Mouse (Mus musculus) heart, embryonic 14.5 days (tissue): Measurements from ENCODE around the gene Rngtt. TPM values are rescaled to one million over a fixed set of nuclear protein-coding genes. Genes with fewer than 3 reads are reported as not detected.

Experiments
- ATAC-seq: fragments of 200-750 bp; cut with Nextera tagmentation; 2 replicates; pipeline ENCODE4 v1.8.0; 2017; ENCODE audit warnings: low read depth, moderate TSS enrichment; ENCODE audit not compliant: insufficient number of reproducible peaks, insufficient read depth, low FRiP score
- H3K27ac ChIP-seq, 2 experiments: fragments of 200-500 bp in 1 of 2; fragments of 300-500 bp in 1 of 2; sonication (generic) in 1 of 2; replicated peaks in 1 of 2; 2 replicates each; pipeline ENCODE4 v1.5.1; 2012 to 2014; ENCODE audit warnings: low read depth in 2 of 2, low read length in 2 of 2, control low read depth in 1 of 2, mild to moderate bottlenecking in 1 of 2, mixed read lengths in 1 of 2; ENCODE audit not compliant: control insufficient read depth in 1 of 2, insufficient read depth in 1 of 2
- H3K27me3 ChIP-seq: fragments of 300-500 bp; sonication (generic); 2 replicates; pipeline ENCODE4 v1.6.1; 2014; ENCODE audit warnings: mild to moderate bottlenecking, low read length, control low read depth; ENCODE audit not compliant: control insufficient read depth, insufficient read depth
- H3K36me3 ChIP-seq: fragments of 300-500 bp; sonication (generic); 2 replicates; pipeline ENCODE4 v1.6.1; 2014; ENCODE audit warnings: mild to moderate bottlenecking, control low read depth, low read length, mixed read lengths; ENCODE audit not compliant: control insufficient read depth, insufficient read depth
- H3K4me1 ChIP-seq, 2 experiments: fragments of 200-500 bp in 1 of 2; fragments of 300-500 bp in 1 of 2; sonication (generic) in 1 of 2; 2 replicates each; pipeline ENCODE4 v1.6.1; 2012 to 2014; ENCODE audit warnings: low read length in 2 of 2, control low read depth in 1 of 2, mixed read lengths in 1 of 2; ENCODE audit not compliant: control insufficient read depth in 2 of 2, insufficient read depth in 2 of 2
- H3K4me2 ChIP-seq: fragments of 300-500 bp; sonication (generic); 2 replicates; pipeline ENCODE4 v1.6.1; 2014; ENCODE audit warnings: mild to moderate bottlenecking, low read length
- H3K4me3 ChIP-seq, 2 experiments: fragments of 200-500 bp in 1 of 2; fragments of 300-500 bp in 1 of 2; sonication (generic) in 1 of 2; 2 replicates each; pipeline ENCODE4 v1.5.1; 2012 to 2014; ENCODE audit warnings: low read length in 2 of 2, mild to moderate bottlenecking in 2 of 2, control low read depth in 1 of 2, low read depth in 1 of 2, moderate library complexity in 1 of 2; ENCODE audit not compliant: control insufficient read depth in 1 of 2, insufficient read depth in 1 of 2
- H3K9ac ChIP-seq: fragments of 300-500 bp; sonication (generic); 2 replicates; pipeline ENCODE4 v1.6.1; 2014; ENCODE audit warnings: mild to moderate bottlenecking, low read length
- H3K9me3 ChIP-seq: fragments of 300-500 bp; sonication (generic); 2 replicates; pipeline ENCODE4 v1.6.1; 2016; ENCODE audit warnings: low read length, control low read depth; ENCODE audit not compliant: control insufficient read depth
- WGBS: fragments of 180-500 bp; shearing (Covaris S2); extraction: QIAGEN DNeasy Blood & Tissue Kit; methylation state at CpG from one replicate; pipeline ENCODE4 v1.1.7; 2014; 5-methylcytosine and 5-hydroxymethylcytosine counted together
- polyA plus RNA-seq: library from polyadenylated mRNA; unstranded; fragments of >200 nt; fragmentation: Nextera tagmentation; extraction: Ambion mirVana; gene quantifications from 2 replicates; pipeline ENCODE4 v1.2.1, GENCODE M21; 2014

Gene Rngtt
- polyA plus RNA-seq, 1 experiment from 2014 or later, result 14.2 TPM

DNA sequence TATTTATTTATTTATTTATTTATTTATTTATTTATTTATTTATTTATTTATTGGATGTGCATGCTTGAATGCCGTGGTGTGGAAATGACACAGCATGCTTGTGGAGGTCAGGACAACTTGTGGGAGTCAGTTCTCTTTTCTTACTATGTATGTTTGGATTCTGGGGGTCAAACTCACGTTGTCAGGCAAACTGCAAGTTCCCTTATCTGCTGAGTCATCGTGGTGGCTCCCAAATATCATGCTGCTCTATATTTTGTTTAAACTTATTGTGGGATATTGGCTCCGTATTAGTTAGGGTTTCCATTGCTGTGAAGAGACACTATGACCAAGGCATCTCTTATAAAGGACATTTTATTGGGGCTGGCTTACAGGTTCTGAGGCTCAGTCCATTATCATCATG, 21.0 kb downstream of the Rngtt start:
- 92% methylated on average over 4 of the region's 4 CpGs for WGBS
- ATAC-seq, result no peak
- no peak overlapping the region for H3K9ac ChIP-seq
- H3K4me3 ChIP-seq, result no peak overlapping the region
- no peaks in the 10 kb centered on the region for H3K4me1 ChIP-seq
- H3K4me2 ChIP-seq, result no peak overlapping the region
- no peaks in the 10 kb centered on the region for H3K9me3 ChIP-seq
- H3K27ac ChIP-seq, result no peak overlapping the region
- H3K36me3 ChIP-seq, result peaks cover 70% of the 10 kb centered on the region
- H3K27me3 ChIP-seq, result no peaks in the 10 kb centered on the region

- Histone ChIP-seq H3K9me3 (no peaks in the 10 kb centered on the region), H3K36me3 (peaks cover 67% of the 10 kb centered on the region), H3K4me1 (no peaks in the 10 kb centered on the region), H3K27me3 (no peaks in the 10 kb centered on the region), H3K4me3 (no peak overlapping the region), H3K27ac (no peak overlapping the region), H3K4me2 (no peak overlapping the region), H3K9ac (no peak overlapping the region)
- ATAC-seq, result no peak
- 100% methylated on average over 1 of the region's 1 CpGs for WGBS
Observed at GRCm38 (mm10) chr4:33332956-33333455, 22.9 kb downstream of the Rngtt start.

- WGBS, result 74% methylated on average over 1 of the region's 1 CpGs
- no peaks in the 10 kb centered on the region for H3K4me1 ChIP-seq
- no peak for ATAC-seq
- H3K9me3 ChIP-seq, result no peaks in the 10 kb centered on the region
- no peak overlapping the region for H3K4me3 ChIP-seq
- H3K4me2 ChIP-seq, result no peak overlapping the region
- H3K9ac ChIP-seq, result no peak overlapping the region
- H3K27me3 ChIP-seq, result no peaks in the 10 kb centered on the region
- no peak overlapping the region for H3K27ac ChIP-seq
- H3K36me3 ChIP-seq, result peaks cover 69% of the 10 kb centered on the region
Observed at GRCm38 (mm10) chr4:33337999-33338398, 27.9 kb downstream of the Rngtt start.

- no peak overlapping the region for H3K27ac ChIP-seq
- H3K9ac ChIP-seq, result no peak overlapping the region
- no peak overlapping the region for H3K4me2 ChIP-seq
- H3K36me3 ChIP-seq, result peaks cover 40% of the 10 kb centered on the region
- H3K4me3 ChIP-seq, result no peak overlapping the region
- ATAC-seq, result no peak
- 86% methylated on average over 7 of the region's 7 CpGs for WGBS
- H3K4me1 ChIP-seq, result no peaks in the 10 kb centered on the region; a peak in 1 of 4 replicates
- H3K27me3 ChIP-seq, result no peaks in the 10 kb centered on the region
- no peaks in the 10 kb centered on the region for H3K9me3 ChIP-seq
Observed at GRCm38 (mm10) chr4:33342877-33343731, 33.0 kb downstream of the Rngtt start.

- Histone ChIP-seq H3K9me3 (no peaks in the 10 kb centered on the region), H3K4me2 (no peak overlapping the region), H3K27me3 (no peaks in the 10 kb centered on the region), H3K4me1 (no peaks in the 10 kb centered on the region; a peak in 1 of 4 replicates), H3K36me3 (peaks cover 38% of the 10 kb centered on the region), H3K4me3 (no peak overlapping the region), H3K27ac (no peak overlapping the region), H3K9ac (no peak overlapping the region)
- 62% methylated on average over 6 of the region's 6 CpGs for WGBS
- ATAC-seq, result no peak
Observed at GRCm38 (mm10) chr4:33343732-33344057, 33.6 kb downstream of the Rngtt start.

- H3K4me2 ChIP-seq, result no peak overlapping the region
- no peak overlapping the region for H3K27ac ChIP-seq
- H3K27me3 ChIP-seq, result no peaks in the 10 kb centered on the region
- H3K36me3 ChIP-seq, result peaks cover 7% of the 10 kb centered on the region; the same call in 1 of the 2 replicates
- no peaks in the 10 kb centered on the region for H3K9me3 ChIP-seq
- H3K4me3 ChIP-seq, result no peak overlapping the region
- ATAC-seq, result no peak
- H3K9ac ChIP-seq, result no peak overlapping the region
- H3K4me1 ChIP-seq, result no peaks in the 10 kb centered on the region
Observed at GRCm38 (mm10) chr4:33363451-33363850, 53.3 kb downstream of the Rngtt start.

- peaks cover 15% of the 10 kb centered on the region; the same call in 1 of the 2 replicates for H3K36me3 ChIP-seq
- 75% methylated on average over 6 of the region's 6 CpGs for WGBS
- H3K9ac ChIP-seq, result no peak overlapping the region
- ATAC-seq, result no peak
- no peaks in the 10 kb centered on the region for H3K9me3 ChIP-seq
- H3K27me3 ChIP-seq, result no peaks in the 10 kb centered on the region
- 0 out of 4 replicates have a peak, but pooled peaks cover 0 to 3% of the 10 kb centered on the region in 2 experiments for H3K4me1 ChIP-seq
- H3K4me3 ChIP-seq, result no peak overlapping the region
- H3K27ac ChIP-seq, result no peak overlapping the region
- H3K4me2 ChIP-seq, result no peak overlapping the region
Observed at GRCm38 (mm10) chr4:33374916-33375315, 64.8 kb downstream of the Rngtt start.
